Mouse (Mus musculus) liver, adult 2 months (tissue): ENCODE results near the gene Stat5a. TPM values are rescaled to one million over a fixed set of nuclear protein-coding genes. Genes with fewer than 3 reads are reported as not detected.

Experiments
- DNase-seq: peaks from one replicate; pipeline ENCODE4 v3.0.0-alpha.2; 2011; ENCODE audit warnings: low read depth, low spot score; ENCODE audit errors: extremely low read depth
- H3K27ac ChIP-seq: fragments of 200-500 bp; replicated peaks from 2 replicates; pipeline ENCODE4 v1.5.1; 2012; ENCODE audit warnings: low read depth, mild to moderate bottlenecking, control low read depth, inconsistent platforms, low read length; ENCODE audit not compliant: insufficient read depth
- H3K27me3 ChIP-seq: fragments of 200-500 bp; 2 replicates; pipeline ENCODE4 v1.6.1; 2012; ENCODE audit warnings: mild to moderate bottlenecking, moderate library complexity, low read length, inconsistent platforms; ENCODE audit not compliant: control insufficient read depth, insufficient read depth
- H3K36me3 ChIP-seq: fragments of 200-500 bp; 2 replicates; pipeline ENCODE4 v1.6.1; 2012; ENCODE audit warnings: low read length, inconsistent platforms; ENCODE audit not compliant: control insufficient read depth, insufficient read depth
- H3K4me1 ChIP-seq: fragments of 200-500 bp; 2 replicates; pipeline ENCODE4 v1.6.1; 2011; ENCODE audit warnings: low read length; ENCODE audit not compliant: control insufficient read depth, insufficient read depth
- H3K4me3 ChIP-seq: fragments of 200-500 bp; 2 replicates; pipeline ENCODE4 v1.5.1; 2011; ENCODE audit warnings: low read depth, mild to moderate bottlenecking, control low read depth, low read length, moderate library complexity; ENCODE audit not compliant: insufficient read depth
- H3K79me2 ChIP-seq: fragments of 200-500 bp; 2 replicates; pipeline ENCODE4 v1.6.1; 2012; ENCODE audit warnings: inconsistent platforms, mild to moderate bottlenecking, low read length, moderate library complexity; ENCODE audit not compliant: control insufficient read depth, insufficient read depth
- H3K9ac ChIP-seq: fragments of 200-500 bp; 2 replicates; pipeline ENCODE4 v1.6.1; 2012; ENCODE audit warnings: low read depth, mild to moderate bottlenecking, control low read depth, inconsistent platforms, low read length
- CTCF ChIP-seq: fragments of 200-500 bp; IDR thresholded peaks from 2 replicates; pipeline ENCODE4 v1.5.1; 2011; ENCODE audit warnings: low read depth, low read length, control low read depth
- POLR2A ChIP-seq: fragments of 200-500 bp; IDR thresholded peaks from 2 replicates; pipeline ENCODE4 v1.6.1; 2011; ENCODE audit warnings: low read length, control low read depth; ENCODE audit not compliant: insufficient read depth; ENCODE audit errors: extremely low read depth
- WGBS: fragments of 180-500 bp; shearing (Covaris S2); methylation state at CpG from one replicate; pipeline ENCODE4 v1.1.7; 2018; 5-methylcytosine and 5-hydroxymethylcytosine counted together
- polyA plus RNA-seq: library from polyadenylated mRNA; depleted of rRNA; stranded (reverse); fragments of >200 nt; gene quantifications from 2 replicates; pipeline ENCODE4 v1.2.3, GENCODE M21; 2012
- total RNA-seq: library from RNA; depleted of rRNA; stranded (reverse); fragments of >200 nt; gene quantifications from 2 replicates; pipeline ENCODE4 v1.2.3, GENCODE M21; 2014

The Stat5a gene
- total and polyA plus RNA-seq, 2 experiments, result 6.9 to 15.0 TPM

GRCm38 (mm10) chr11:100886188-100886740 is 27.1 kb downstream of the Stat5a start:
- DNase-seq, result peak; percentile 83
- H3K4me1 ChIP-seq, result peaks cover 5% of the 10 kb centered on the region

GRCm38 (mm10) chr11:100887236-100887635 is 28.1 kb downstream of the Stat5a start:
- no peak overlapping the region for H3K4me3 ChIP-seq
- H3K4me1 ChIP-seq, result peaks cover 5% of the 10 kb centered on the region
- H3K79me2 ChIP-seq, result no peaks in the 10 kb centered on the region
- peaks cover 42% of the 10 kb centered on the region for H3K36me3 ChIP-seq
- no peak overlapping the region; the same call in 1 of the 2 replicates for H3K27ac ChIP-seq
- H3K9ac ChIP-seq, result no peak overlapping the region
- TF ChIP-seq CTCF, result no peak
- TF ChIP-seq POLR2A, result no peak
- DNase-seq, result no peak
- H3K27me3 ChIP-seq, result no peaks in the 10 kb centered on the region
- 83% methylated on average over 4 of the region's 4 CpGs for WGBS

More at GRCm38 (mm10) chr11:100886188-100886740, 27.1 kb downstream of the Stat5a start:
- Histone ChIP-seq H3K4me3 (no peak overlapping the region), H3K36me3 (peaks cover 37% of the 10 kb centered on the region), H3K27ac (peak overlapping the region; percentile 41), H3K9ac (peak overlapping the region; percentile 7; the same call in 1 of the 2 replicates), H3K79me2 (no peaks in the 10 kb centered on the region), H3K27me3 (no peaks in the 10 kb centered on the region)
- 23% methylated on average over 8 of the region's 8 CpGs for WGBS
- TF ChIP-seq POLR2A, result no peak
- no peak for TF ChIP-seq CTCF

- H3K9ac ChIP-seq, result no peak overlapping the region
- no peak for DNase-seq
- H3K79me2 ChIP-seq, result no peaks in the 10 kb centered on the region
- H3K27ac ChIP-seq, result no peak overlapping the region; the same call in 1 of the 2 replicates
- peaks cover 5% of the 10 kb centered on the region for H3K4me1 ChIP-seq
- peaks cover 45% of the 10 kb centered on the region for H3K36me3 ChIP-seq
- H3K27me3 ChIP-seq, result no peaks in the 10 kb centered on the region
- no peak overlapping the region for H3K4me3 ChIP-seq
- WGBS, result 53% methylated on average over 3 of the region's 3 CpGs
- TF ChIP-seq POLR2A (no peak), CTCF (no peak)
These were observed 28.6 kb downstream of the Stat5a start for GRCm38 (mm10) chr11:100887764-100888163.

DNA sequence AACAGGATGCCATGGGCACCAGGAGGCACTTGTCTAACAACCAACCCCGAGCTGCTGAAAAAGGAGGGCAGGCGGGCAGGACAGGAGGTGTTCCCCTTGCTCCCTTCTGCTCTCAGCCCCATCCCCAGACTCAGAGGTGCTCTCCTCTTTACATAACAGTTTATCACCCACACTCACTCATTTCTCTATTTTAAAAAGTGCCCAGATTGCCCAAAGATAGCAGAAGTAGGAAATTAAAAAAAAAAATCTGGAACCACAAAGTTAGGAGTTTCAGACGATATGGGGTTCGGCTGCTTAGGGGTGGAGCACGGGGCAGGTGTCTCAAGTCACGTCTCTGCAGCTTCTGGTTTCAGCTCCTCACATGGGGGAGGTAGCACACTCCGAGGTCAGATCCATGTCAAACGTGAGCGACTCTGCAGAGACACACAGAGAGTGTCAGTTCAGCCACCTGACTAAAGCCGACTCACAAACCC is 29.2 kb downstream of the Stat5a start:
- TF ChIP-seq CTCF, result no peak
- Histone ChIP-seq H3K79me2 (no peaks in the 10 kb centered on the region), H3K9ac (no peak overlapping the region), H3K4me3 (no peak overlapping the region), H3K4me1 (peaks cover 5% of the 10 kb centered on the region), H3K27me3 (no peaks in the 10 kb centered on the region), H3K36me3 (peaks cover 51% of the 10 kb centered on the region), H3K27ac (no peak overlapping the region)
- 81% methylated on average over 10 of the region's 10 CpGs for WGBS
- no peak for DNase-seq

- no peak overlapping the region for H3K9ac ChIP-seq
- WGBS, result 75% methylated on average over 6 of the region's 6 CpGs
- no peaks in the 10 kb centered on the region for H3K79me2 ChIP-seq
- DNase-seq, result no peak
- H3K36me3 ChIP-seq, result peaks cover 55% of the 10 kb centered on the region
- TF ChIP-seq POLR2A (no peak), CTCF (no peak)
- no peak overlapping the region for H3K4me3 ChIP-seq
- no peak overlapping the region for H3K27ac ChIP-seq
- no peaks in the 10 kb centered on the region for H3K27me3 ChIP-seq
- H3K4me1 ChIP-seq, result peaks cover 5% of the 10 kb centered on the region
These were observed 31.3 kb downstream of the Stat5a start for GRCm38 (mm10) chr11:100890481-100890880.

DNA sequence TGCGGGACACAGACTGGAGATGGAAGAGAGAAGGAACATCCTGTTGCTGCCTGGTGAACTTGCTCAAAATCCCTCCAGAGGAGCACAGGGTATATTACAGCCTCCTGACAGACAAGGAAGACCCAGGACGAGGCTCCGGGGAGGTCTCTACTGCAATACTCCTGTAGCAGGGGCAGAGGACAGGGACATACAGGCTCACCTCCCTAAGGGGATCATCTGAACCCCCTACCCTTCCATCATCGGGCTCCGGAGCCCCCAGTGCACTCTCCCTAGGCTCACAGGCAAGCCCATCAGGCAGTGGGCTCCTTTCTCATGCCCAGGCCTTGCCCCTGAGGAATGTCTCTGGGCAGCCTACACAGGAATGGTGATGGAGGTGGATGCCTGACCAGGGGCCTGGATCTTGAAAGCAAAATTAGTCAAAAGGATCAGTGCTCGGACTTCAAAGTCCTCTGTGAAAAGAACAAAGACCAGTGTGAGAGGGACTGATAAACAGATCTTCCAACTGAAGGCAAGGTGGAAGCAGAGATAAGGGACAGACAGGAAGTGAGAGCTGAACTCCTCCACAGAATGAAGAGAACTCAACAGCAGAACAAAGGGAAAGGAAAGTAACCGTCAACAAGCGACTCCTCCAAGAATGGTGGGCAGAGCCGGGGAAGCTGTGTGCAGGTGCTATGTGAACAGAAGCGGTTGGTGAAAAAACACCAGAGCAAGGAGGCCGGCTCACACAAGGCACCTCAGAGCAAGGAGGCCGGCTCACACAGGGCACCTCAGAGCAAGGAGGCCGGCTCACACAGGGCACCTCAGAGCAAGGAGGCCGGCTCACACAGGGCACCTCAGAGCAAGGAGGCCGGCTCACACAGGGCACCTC is 32.3 kb downstream of the Stat5a start:
- 83% methylated on average over 15 of the region's 15 CpGs for WGBS
- Histone ChIP-seq H3K36me3 (peaks cover 55% of the 10 kb centered on the region), H3K9ac (no peak overlapping the region), H3K79me2 (no peaks in the 10 kb centered on the region), H3K27ac (no peak overlapping the region), H3K4me3 (no peak overlapping the region), H3K27me3 (no peaks in the 10 kb centered on the region), H3K4me1 (0 out of 2 replicates have a peak, but pooled peaks cover 1% of the 10 kb centered on the region)
- DNase-seq, result no peak
- TF ChIP-seq CTCF (no peak), POLR2A (no peak)
